Mouse (Mus musculus): ENCODE data around the gene Cacnb4. TPM values are rescaled to one million over a fixed set of nuclear protein-coding genes. Genes with fewer than 3 reads are reported as not detected.

Gene Cacnb4
- polyA plus RNA-seq, 1 experiment from 2014 or later, result 15.0 TPM

DNA sequence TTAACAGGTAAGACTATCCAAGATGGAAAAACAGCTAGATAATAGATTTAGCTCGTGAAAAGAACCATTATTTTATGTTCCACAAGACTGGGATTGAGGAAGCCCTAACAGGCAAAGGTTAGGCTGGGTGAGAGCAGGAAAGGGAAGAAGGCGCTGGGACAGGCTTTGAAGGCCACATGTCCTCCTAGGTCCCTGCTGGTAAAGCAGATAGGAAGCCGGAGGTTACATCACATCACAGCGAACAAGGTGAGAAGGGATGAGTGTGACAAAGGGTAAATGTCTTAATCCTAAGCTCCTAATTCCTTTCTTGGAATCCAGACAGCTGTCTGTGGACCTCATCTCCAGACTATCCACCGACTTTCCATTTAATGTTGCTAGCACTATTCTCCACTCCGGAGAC is 257.3 kb downstream of the Cacnb4 start:
- H3K4me1 ChIP-seq (replicated peaks; ENCODE audit: control insufficient read depth, insufficient read depth, low read length), result peaks cover 24% of the 10 kb centered on the region
- H3K9ac ChIP-seq, result no peak overlapping the region
- H3K27me3 ChIP-seq (ENCODE audit: control insufficient read depth, insufficient read depth, low read length), result no peaks in the 10 kb centered on the region
- ATAC-seq (ENCODE audit: low FRiP score) (no peak), DNase-seq (ENCODE audit: low spot score) (no peak)
- H3K4me2 ChIP-seq (replicated peaks), result no peak overlapping the region
- H3K4me3 ChIP-seq (replicated peaks; ENCODE audit: low read length), result no peak overlapping the region
- H3K36me3 ChIP-seq (replicated peaks; ENCODE audit: control insufficient read depth, insufficient read depth), result peaks cover 21% of the 10 kb centered on the region
- H3K9me3 ChIP-seq (ENCODE audit: control insufficient read depth, low read length), result peaks cover 9% of the 10 kb centered on the region
- 88% methylated on average over 6 of the region's 6 CpGs for WGBS
- H3K27ac ChIP-seq, result no peak overlapping the region

DNA sequence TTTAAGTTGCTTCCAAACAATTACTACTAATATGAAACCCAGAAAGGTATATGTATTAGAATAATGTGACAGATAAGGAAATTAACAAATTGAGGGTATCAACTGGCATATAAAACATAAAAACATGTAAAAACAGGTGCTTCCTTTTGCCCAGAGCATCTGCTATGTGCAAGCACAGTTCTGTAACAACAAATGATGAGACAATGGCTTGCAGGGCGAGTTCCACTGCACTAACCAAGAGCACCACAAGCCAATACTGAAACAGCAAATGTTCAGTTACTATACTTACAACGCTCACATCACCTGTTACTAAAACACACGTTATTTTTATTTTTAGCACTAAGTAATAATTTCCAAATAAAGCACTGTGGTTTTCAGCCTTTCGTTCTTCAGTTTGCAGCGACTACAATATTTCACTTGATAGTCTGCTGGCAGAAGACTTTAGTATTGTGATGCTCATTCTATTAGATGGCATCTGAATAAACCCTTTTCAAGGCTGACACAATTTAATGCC is 264.1 kb downstream of the Cacnb4 start:
- WGBS, result 98% methylated on average over 5 of the region's 5 CpGs
- H3K9me3 ChIP-seq (ENCODE audit: control insufficient read depth, low read length), result peaks cover 51% of the 10 kb centered on the region
- H3K4me2 ChIP-seq (replicated peaks), result no peak overlapping the region
- H3K27me3 ChIP-seq (ENCODE audit: control insufficient read depth, insufficient read depth, low read length), result no peaks in the 10 kb centered on the region
- no peak overlapping the region for H3K4me3 ChIP-seq (replicated peaks; ENCODE audit: low read length)
- H3K27ac ChIP-seq, result no peak overlapping the region
- no peaks in the 10 kb centered on the region for H3K4me1 ChIP-seq (replicated peaks; ENCODE audit: control insufficient read depth, insufficient read depth, low read length)
- no peak for DNase-seq (ENCODE audit: low spot score)
- H3K36me3 ChIP-seq (replicated peaks; ENCODE audit: control insufficient read depth, insufficient read depth), result peaks cover 78% of the 10 kb centered on the region
- H3K9ac ChIP-seq, result no peak overlapping the region
- ATAC-seq (ENCODE audit: low FRiP score), result no peak

DNA sequence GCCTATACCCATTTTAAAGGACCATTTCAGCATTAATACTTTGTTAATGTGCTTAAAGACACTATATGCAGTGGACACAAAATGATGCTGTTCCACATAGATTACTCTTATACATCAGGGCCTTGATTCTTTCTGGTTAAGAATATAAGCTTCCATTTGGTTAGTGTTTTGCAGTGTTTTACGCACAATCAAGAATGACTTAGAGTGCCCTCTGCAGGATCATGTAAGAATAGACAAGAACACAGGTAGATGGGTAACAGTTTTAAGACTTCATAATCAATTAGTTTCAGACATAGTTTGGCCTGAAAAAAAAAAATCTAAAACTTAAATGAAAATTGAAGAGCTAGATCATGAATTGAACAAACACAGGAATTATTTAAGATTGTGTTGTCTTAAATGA is 270.2 kb downstream of the Cacnb4 start:
- H3K27me3 ChIP-seq (ENCODE audit: control insufficient read depth, insufficient read depth, low read length), result no peaks in the 10 kb centered on the region
- no peaks in the 10 kb centered on the region for H3K4me1 ChIP-seq (replicated peaks; ENCODE audit: control insufficient read depth, insufficient read depth, low read length)
- H3K36me3 ChIP-seq (replicated peaks; ENCODE audit: control insufficient read depth, insufficient read depth), result peaks cover 82% of the 10 kb centered on the region
- H3K4me2 ChIP-seq (replicated peaks), result no peak overlapping the region
- DNase-seq (ENCODE audit: low spot score) (no peak), ATAC-seq (ENCODE audit: low FRiP score) (no peak)
- H3K27ac ChIP-seq, result no peak overlapping the region
- H3K4me3 ChIP-seq (replicated peaks; ENCODE audit: low read length), result no peak overlapping the region
- no peak overlapping the region for H3K9ac ChIP-seq
- WGBS, result 90% methylated on average over 1 of the region's 1 CpGs
- peaks cover 31% of the 10 kb centered on the region for H3K9me3 ChIP-seq (ENCODE audit: control insufficient read depth, low read length)

DNA sequence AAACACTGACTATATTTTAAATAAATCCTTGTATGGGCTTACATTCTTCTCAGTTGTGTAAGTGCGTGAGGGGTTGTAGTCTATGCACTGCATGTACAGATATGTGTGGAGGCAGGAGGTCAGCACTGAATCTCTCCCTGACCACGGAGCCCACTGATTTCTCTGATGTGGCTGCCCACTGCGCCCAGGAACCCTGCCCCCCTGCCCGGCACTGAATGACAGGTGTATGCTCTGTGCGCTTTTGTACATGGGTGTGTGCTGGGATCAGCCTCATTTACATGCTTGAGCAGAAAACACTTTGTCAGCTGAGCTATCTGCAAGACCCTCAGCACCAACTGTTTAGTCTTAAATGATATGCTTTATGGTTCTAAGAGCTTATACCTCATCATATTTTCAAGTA is 271.4 kb downstream of the Cacnb4 start:
- Histone ChIP-seq H3K27ac (no peak overlapping the region), H3K9me3 (ENCODE audit: control insufficient read depth, low read length) (peaks cover 19% of the 10 kb centered on the region), H3K4me1 (replicated peaks; ENCODE audit: control insufficient read depth, insufficient read depth, low read length) (no peaks in the 10 kb centered on the region), H3K27me3 (ENCODE audit: control insufficient read depth, insufficient read depth, low read length) (no peaks in the 10 kb centered on the region), H3K4me2 (replicated peaks) (no peak overlapping the region), H3K4me3 (replicated peaks; ENCODE audit: low read length) (no peak overlapping the region), H3K36me3 (replicated peaks; ENCODE audit: control insufficient read depth, insufficient read depth) (peaks cover 71% of the 10 kb centered on the region), H3K9ac (no peak overlapping the region)
- DNase-seq (ENCODE audit: low spot score), result no peak
- WGBS, result 94% methylated on average over 5 of the region's 5 CpGs
- no peak for ATAC-seq (ENCODE audit: low FRiP score)

DNA sequence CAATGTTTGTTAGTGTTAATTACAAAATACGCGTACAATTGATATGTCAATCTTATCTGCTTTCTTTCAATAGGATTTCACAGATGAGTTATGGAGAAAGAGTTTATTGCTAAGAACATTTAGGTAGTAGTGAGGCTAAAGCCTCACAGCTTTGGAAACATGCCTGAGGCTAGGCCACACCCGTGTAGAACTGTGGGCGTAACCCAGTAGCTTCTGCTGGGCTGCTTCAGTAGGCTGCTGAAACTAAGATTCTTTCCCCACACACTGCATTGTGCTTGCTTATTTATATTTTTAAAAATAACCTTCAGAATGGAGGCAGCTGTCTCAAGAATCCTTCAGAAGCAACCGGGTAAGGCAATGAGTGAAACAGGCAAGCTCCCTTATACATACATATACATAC is 282.1 kb downstream of the Cacnb4 start:
- H3K4me3 ChIP-seq (replicated peaks; ENCODE audit: low read length), result no peak overlapping the region
- DNase-seq (ENCODE audit: low spot score), result no peak
- ATAC-seq (ENCODE audit: low FRiP score), result no peak
- H3K4me2 ChIP-seq (replicated peaks), result no peak overlapping the region
- no peaks in the 10 kb centered on the region for H3K4me1 ChIP-seq (replicated peaks; ENCODE audit: control insufficient read depth, insufficient read depth, low read length)
- H3K9ac ChIP-seq, result no peak overlapping the region
- H3K36me3 ChIP-seq (replicated peaks; ENCODE audit: control insufficient read depth, insufficient read depth), result peaks cover 6% of the 10 kb centered on the region; the same call in 1 of the 2 replicates
- 91% methylated on average over 5 of the region's 5 CpGs for WGBS
- H3K27ac ChIP-seq, result no peak overlapping the region
- no peaks in the 10 kb centered on the region for H3K9me3 ChIP-seq (ENCODE audit: control insufficient read depth, low read length)
- H3K27me3 ChIP-seq (ENCODE audit: control insufficient read depth, insufficient read depth, low read length), result no peaks in the 10 kb centered on the region

DNA sequence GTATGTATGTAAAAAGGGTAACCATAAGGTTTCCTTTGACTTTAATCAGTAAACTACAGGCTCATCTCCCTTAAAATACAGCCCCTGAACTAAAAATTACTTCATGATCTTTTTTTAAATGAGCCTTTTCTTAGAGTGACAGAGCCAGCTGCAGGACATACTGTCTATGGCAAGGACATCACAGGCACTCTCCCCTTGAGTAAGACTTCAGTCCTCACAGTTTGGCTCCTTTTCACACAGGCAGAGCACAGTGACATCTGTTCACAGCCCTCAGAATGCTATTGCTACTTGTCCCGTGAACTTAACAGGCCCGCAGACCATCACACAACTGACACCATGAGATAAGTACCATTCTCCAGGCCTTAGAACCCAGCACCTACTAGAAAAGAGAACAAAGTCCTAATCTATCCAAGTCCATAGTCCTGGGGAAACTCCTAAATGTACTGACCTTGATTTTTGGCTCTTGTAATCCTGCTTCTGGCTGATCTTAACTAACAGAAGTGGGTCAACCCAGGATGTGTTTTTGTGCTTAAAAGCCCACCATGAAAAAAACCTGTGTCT is 286.1 kb downstream of the Cacnb4 start:
- Histone ChIP-seq H3K36me3 (replicated peaks; ENCODE audit: control insufficient read depth, insufficient read depth) (no peaks in the 10 kb centered on the region), H3K9ac (no peak overlapping the region), H3K27me3 (ENCODE audit: control insufficient read depth, insufficient read depth, low read length) (no peaks in the 10 kb centered on the region), H3K4me2 (replicated peaks) (no peak overlapping the region), H3K4me1 (replicated peaks; ENCODE audit: control insufficient read depth, insufficient read depth, low read length) (no peaks in the 10 kb centered on the region), H3K27ac (no peak overlapping the region), H3K4me3 (replicated peaks; ENCODE audit: low read length) (no peak overlapping the region), H3K9me3 (ENCODE audit: control insufficient read depth, low read length) (no peaks in the 10 kb centered on the region)
- ATAC-seq (ENCODE audit: low FRiP score), result no peak
- 86% methylated on average over 2 of the region's 2 CpGs for WGBS
- no peak for DNase-seq (ENCODE audit: low spot score)

DNA sequence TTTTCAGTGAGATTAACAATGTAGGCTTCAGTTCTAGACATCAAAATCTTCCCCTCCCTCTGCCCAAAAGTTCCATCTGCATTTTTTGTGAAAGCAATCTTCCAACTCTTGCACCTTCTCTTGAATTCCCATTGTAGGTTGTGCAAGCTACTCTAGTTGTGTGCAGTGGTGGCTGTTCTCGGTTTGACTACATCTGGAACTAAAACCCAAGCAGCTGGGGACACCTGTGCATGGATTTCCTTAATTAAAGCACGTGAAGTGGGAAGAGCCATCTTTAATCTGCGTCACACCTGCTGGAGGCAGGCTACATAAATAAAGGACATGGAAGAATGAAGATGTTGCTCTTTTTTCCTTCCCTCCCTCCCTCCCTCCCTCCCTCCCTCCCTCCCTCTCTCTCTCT is 286.7 kb downstream of the Cacnb4 start:
- no peak overlapping the region for H3K9ac ChIP-seq
- H3K36me3 ChIP-seq (replicated peaks; ENCODE audit: control insufficient read depth, insufficient read depth), result no peaks in the 10 kb centered on the region
- 75% methylated on average over 3 of the region's 3 CpGs for WGBS
- no peak overlapping the region for H3K4me3 ChIP-seq (replicated peaks; ENCODE audit: low read length)
- no peak for ATAC-seq (ENCODE audit: low FRiP score)
- no peaks in the 10 kb centered on the region for H3K4me1 ChIP-seq (replicated peaks; ENCODE audit: control insufficient read depth, insufficient read depth, low read length)
- H3K27ac ChIP-seq, result no peak overlapping the region
- H3K27me3 ChIP-seq (ENCODE audit: control insufficient read depth, insufficient read depth, low read length), result no peaks in the 10 kb centered on the region
- DNase-seq (ENCODE audit: low spot score), result no peak
- no peak overlapping the region for H3K4me2 ChIP-seq (replicated peaks)
- no peaks in the 10 kb centered on the region for H3K9me3 ChIP-seq (ENCODE audit: control insufficient read depth, low read length)

DNA sequence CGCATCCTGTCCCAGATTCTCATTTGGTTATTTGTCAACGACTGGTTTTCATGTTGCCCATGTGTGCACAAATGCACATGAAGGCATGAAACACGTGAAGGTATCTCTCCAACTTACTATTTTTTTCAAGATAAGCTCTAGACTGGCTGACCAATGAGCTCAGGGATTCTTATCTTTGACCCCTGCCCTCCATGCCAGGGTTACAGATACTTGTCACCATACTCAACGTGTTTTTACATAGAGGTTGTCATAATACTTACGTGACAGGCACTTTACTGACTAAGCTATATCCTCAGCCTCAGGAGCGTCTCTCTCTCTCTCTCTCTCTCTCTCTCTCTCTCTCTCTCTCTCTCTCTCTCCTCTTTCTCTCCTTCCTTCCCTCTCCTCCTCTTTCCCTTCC is 290.2 kb downstream of the Cacnb4 start:
- ATAC-seq (ENCODE audit: low FRiP score), result no peak
- H3K4me1 ChIP-seq (replicated peaks; ENCODE audit: control insufficient read depth, insufficient read depth, low read length), result no peaks in the 10 kb centered on the region
- no peak for DNase-seq (ENCODE audit: low spot score)
- no peak overlapping the region for H3K9ac ChIP-seq
- no peak overlapping the region for H3K4me3 ChIP-seq (replicated peaks; ENCODE audit: low read length)
- 90% methylated on average over 6 of the region's 6 CpGs for whole genome bisulfite sequencing
- H3K36me3 ChIP-seq (replicated peaks; ENCODE audit: control insufficient read depth, insufficient read depth), result no peaks in the 10 kb centered on the region
- H3K27me3 ChIP-seq (ENCODE audit: control insufficient read depth, insufficient read depth, low read length), result no peaks in the 10 kb centered on the region
- H3K9me3 ChIP-seq (ENCODE audit: control insufficient read depth, low read length), result no peaks in the 10 kb centered on the region
- no peak overlapping the region for H3K27ac ChIP-seq
- H3K4me2 ChIP-seq (replicated peaks), result no peak overlapping the region

DNA sequence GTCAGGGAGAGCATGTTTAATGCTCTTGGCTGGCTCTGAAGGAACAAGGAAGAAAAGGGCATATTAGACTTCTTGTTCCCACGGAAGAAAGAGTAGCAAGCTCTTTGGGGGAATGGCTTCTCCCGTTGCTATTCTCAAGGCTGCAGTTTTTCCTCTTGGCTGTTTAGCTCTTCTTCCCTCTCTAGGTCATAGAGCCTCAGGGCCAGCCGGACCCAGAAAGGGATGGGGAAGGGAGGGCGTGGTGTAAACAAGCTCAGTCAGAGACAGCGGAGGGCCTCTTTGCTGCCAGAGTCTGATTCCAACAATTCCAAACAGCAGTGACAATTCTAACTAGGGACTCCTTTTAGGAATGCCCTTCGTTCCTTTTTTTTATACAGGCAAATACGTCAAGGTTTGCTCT is 290.6 kb downstream of the Cacnb4 start:
- H3K9ac ChIP-seq, result no peak overlapping the region
- ATAC-seq (ENCODE audit: low FRiP score) (no peak), DNase-seq (ENCODE audit: low spot score) (no peak)
- no peaks in the 10 kb centered on the region for H3K9me3 ChIP-seq (ENCODE audit: control insufficient read depth, low read length)
- H3K4me1 ChIP-seq (replicated peaks; ENCODE audit: control insufficient read depth, insufficient read depth, low read length), result no peaks in the 10 kb centered on the region
- no peaks in the 10 kb centered on the region for H3K36me3 ChIP-seq (replicated peaks; ENCODE audit: control insufficient read depth, insufficient read depth)
- no peak overlapping the region for H3K4me3 ChIP-seq (replicated peaks; ENCODE audit: low read length)
- H3K27me3 ChIP-seq (ENCODE audit: control insufficient read depth, insufficient read depth, low read length), result no peaks in the 10 kb centered on the region
- WGBS, result 72% methylated on average over 7 of the region's 7 CpGs
- H3K4me2 ChIP-seq (replicated peaks), result no peak overlapping the region
- H3K27ac ChIP-seq, result no peak overlapping the region

DNA sequence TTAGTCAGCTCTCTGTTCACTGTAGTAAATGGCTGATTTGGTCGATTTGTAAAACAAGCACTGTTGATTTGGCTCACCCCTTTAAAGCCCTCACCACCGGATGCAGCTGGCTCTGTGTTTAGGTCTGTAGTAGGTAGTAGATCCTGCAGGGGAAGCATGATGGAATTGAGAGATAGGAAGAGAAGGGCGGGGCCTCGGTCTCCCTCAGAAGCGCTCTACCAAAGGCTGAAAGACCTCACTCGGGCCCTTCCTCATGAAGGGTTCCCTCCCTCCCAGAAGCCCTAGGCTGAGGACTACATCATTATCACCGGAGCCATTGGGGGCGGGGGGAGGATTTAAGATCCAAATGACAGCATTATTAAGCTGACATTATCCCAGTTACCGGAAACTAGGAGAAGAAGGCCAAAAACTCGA is 297.8 kb downstream of the Cacnb4 start:
- H3K4me2 ChIP-seq (replicated peaks), result no peak overlapping the region
- no peaks in the 10 kb centered on the region for H3K36me3 ChIP-seq (replicated peaks; ENCODE audit: control insufficient read depth, insufficient read depth)
- H3K27me3 ChIP-seq (ENCODE audit: control insufficient read depth, insufficient read depth, low read length), result no peaks in the 10 kb centered on the region
- 75% methylated on average over 10 of the region's 10 CpGs for WGBS
- H3K4me3 ChIP-seq (replicated peaks; ENCODE audit: low read length), result no peak overlapping the region
- no peaks in the 10 kb centered on the region for H3K9me3 ChIP-seq (ENCODE audit: control insufficient read depth, low read length)
- DNase-seq (ENCODE audit: low spot score) (no peak), ATAC-seq (ENCODE audit: low FRiP score) (no peak)
- no peak overlapping the region for H3K27ac ChIP-seq
- no peaks in the 10 kb centered on the region for H3K4me1 ChIP-seq (replicated peaks; ENCODE audit: control insufficient read depth, insufficient read depth, low read length)
- no peak overlapping the region for H3K9ac ChIP-seq
